Mouse (Mus musculus) kidney, postnatal 0 days (tissue): ENCODE results near the gene Ier5l. TPM values are rescaled to one million over a fixed set of nuclear protein-coding genes. Genes with fewer than 3 reads are reported as not detected.
A peak's percentile ranks its signal among the peaks of the same experiment; 100 is the strongest.

ENCODE experiments used
- ATAC-seq: fragments of 200-750 bp; cut with Nextera tagmentation; replicated peaks from 2 replicates; pipeline ENCODE4 v1.8.0; 2017; ENCODE audit warnings: low read depth, moderate number of reproducible peaks, moderate TSS enrichment, moderate library complexity; ENCODE audit not compliant: low FRiP score
- DNase-seq: peaks from one replicate; pipeline ENCODE4 v3.0.0-alpha.2; 2016; ENCODE audit warnings: low spot score
- H3K27ac ChIP-seq: fragments of 300-500 bp; sonication (generic); 2 replicates; pipeline ENCODE4 v1.5.1; 2014; ENCODE audit warnings: mild to moderate bottlenecking
- H3K27me3 ChIP-seq: fragments of 300-500 bp; sonication (generic); 2 replicates; pipeline ENCODE4 v1.6.1; 2014; ENCODE audit warnings: low read length, mixed read lengths; ENCODE audit not compliant: insufficient read depth
- H3K36me3 ChIP-seq: fragments of 300-500 bp; sonication (generic); 2 replicates; pipeline ENCODE4 v1.6.1; 2014; ENCODE audit warnings: low read length, mixed read lengths; ENCODE audit not compliant: insufficient read depth
- H3K4me1 ChIP-seq: fragments of 300-500 bp; sonication (generic); replicated peaks from 2 replicates; pipeline ENCODE4 v1.6.1; 2014; ENCODE audit warnings: antibody characterized with exemption, low read length, mixed read lengths; ENCODE audit not compliant: insufficient read depth
- H3K4me2 ChIP-seq: fragments of 300-500 bp; sonication (generic); 2 replicates; pipeline ENCODE4 v1.6.1; 2014; ENCODE audit warnings: mild to moderate bottlenecking, low read length, moderate library complexity, mixed read lengths
- H3K4me3 ChIP-seq: fragments of 300-500 bp; sonication (generic); replicated peaks from 2 replicates; pipeline ENCODE4 v1.5.1; 2014; ENCODE audit warnings: low read depth, low read length
- H3K9ac ChIP-seq: fragments of 300-500 bp; sonication (generic); 2 replicates; pipeline ENCODE4 v1.6.1; 2014; ENCODE audit warnings: low read depth, low read length
- H3K9me3 ChIP-seq: fragments of 300-500 bp; sonication (generic); replicated peaks from 2 replicates; pipeline ENCODE4 v1.6.1; 2016; ENCODE audit warnings: low read length, inconsistent platforms, mixed read lengths
- CTCF ChIP-seq: IDR thresholded peaks from 2 replicates; pipeline ENCODE4 v1.5.1; 2016; ENCODE audit warnings: antibody characterized with exemption, low read depth, mild to moderate bottlenecking, moderate library complexity
- WGBS: fragments of 180-500 bp; shearing (Covaris S2); extraction: QIAGEN DNeasy Blood & Tissue Kit; methylation state at CpG from one replicate; pipeline ENCODE4 v1.1.7; 2014; 5-methylcytosine and 5-hydroxymethylcytosine counted together
- polyA plus RNA-seq: library from polyadenylated mRNA; unstranded; fragments of >200 nt; fragmentation: Nextera tagmentation; extraction: Ambion mirVana; gene quantifications from 2 replicates; pipeline ENCODE4 v1.2.1, GENCODE M21; 2015

The Ier5l gene
- polyA plus RNA-seq, 1 experiment from 2014 or later = 8.1 TPM

GRCm38 (mm10) chr2:30444006-30444405 lies 30.0 kb downstream of the Ier5l start:
- peaks cover 54% of the 10 kb centered on the region for H3K4me1 ChIP-seq
- ATAC-seq (no peak), DNase-seq (no peak)
- no peak overlapping the region for H3K4me2 ChIP-seq
- H3K4me3 ChIP-seq = no peak overlapping the region
- no peak for TF ChIP-seq CTCF
- H3K36me3 ChIP-seq = peaks cover 19% of the 10 kb centered on the region
- H3K9ac ChIP-seq = no peak overlapping the region
- no peaks in the 10 kb centered on the region for H3K9me3 ChIP-seq
- H3K27me3 ChIP-seq = no peaks in the 10 kb centered on the region
- 57% methylated on average over 5 of the region's 5 CpGs for WGBS
- peak overlapping the region; percentile 98 for H3K27ac ChIP-seq

GRCm38 (mm10) chr2:30443281-30443680 lies 30.7 kb downstream of the Ier5l start:
- no peak for DNase-seq
- peaks cover 25% of the 10 kb centered on the region for H3K36me3 ChIP-seq
- H3K27me3 ChIP-seq = no peaks in the 10 kb centered on the region
- peaks cover 54% of the 10 kb centered on the region for H3K4me1 ChIP-seq
- peak overlapping the region; percentile 54 for H3K4me2 ChIP-seq
- 0 out of 2 replicates have a peak, but pooled peaks have one; percentile 11 for TF ChIP-seq CTCF
- H3K4me3 ChIP-seq = no peak overlapping the region
- no peak for ATAC-seq
- WGBS = 36% methylated on average over 4 of the region's 4 CpGs
- no peak overlapping the region for H3K9ac ChIP-seq
- no peaks in the 10 kb centered on the region for H3K9me3 ChIP-seq
- H3K27ac ChIP-seq = peak overlapping the region; percentile 98

GRCm38 (mm10) chr2:30442498-30442890 lies 31.5 kb downstream of the Ier5l start:
- ATAC-seq = no peak
- Histone ChIP-seq H3K27ac (peak overlapping the region; percentile 98), H3K9me3 (no peaks in the 10 kb centered on the region), H3K36me3 (peaks cover 28% of the 10 kb centered on the region), H3K4me1 (peaks cover 54% of the 10 kb centered on the region), H3K4me3 (peak overlapping the region; percentile 11), H3K9ac (peak overlapping the region; percentile 60), H3K4me2 (peak overlapping the region; percentile 54), H3K27me3 (no peaks in the 10 kb centered on the region)
- no peak for TF ChIP-seq CTCF
- no peak for DNase-seq
- WGBS = 33% methylated on average over 5 of the region's 5 CpGs

- H3K9me3 ChIP-seq = no peaks in the 10 kb centered on the region
- peaks cover 31% of the 10 kb centered on the region for H3K36me3 ChIP-seq
- DNase-seq (peak; percentile 99), ATAC-seq (peak; percentile 67)
- peak overlapping the region; percentile 54 for H3K4me2 ChIP-seq
- peak overlapping the region; percentile 60 for H3K9ac ChIP-seq
- peak overlapping the region; percentile 98 for H3K27ac ChIP-seq
- H3K4me1 ChIP-seq = peaks cover 54% of the 10 kb centered on the region
- H3K4me3 ChIP-seq = peak overlapping the region; percentile 11
- no peaks in the 10 kb centered on the region for H3K27me3 ChIP-seq
- WGBS = 2% methylated on average over 15 of the region's 15 CpGs
- TF ChIP-seq CTCF = no peak
Measured at GRCm38 (mm10) chr2:30441518-30442497, 32.2 kb downstream of the Ier5l start.

- Histone ChIP-seq H3K4me1 (peaks cover 51% of the 10 kb centered on the region), H3K9ac (peak overlapping the region; percentile 41), H3K27me3 (no peaks in the 10 kb centered on the region), H3K4me3 (no peak overlapping the region), H3K36me3 (peaks cover 31% of the 10 kb centered on the region), H3K9me3 (no peaks in the 10 kb centered on the region), H3K27ac (peak overlapping the region; percentile 98), H3K4me2 (peak overlapping the region; percentile 54)
- ATAC-seq = peak; percentile 62
- peak; percentile 92 for TF ChIP-seq CTCF
- 10% methylated on average over 12 of the region's 12 CpGs for WGBS
- DNase-seq = peak; percentile 97
Measured at GRCm38 (mm10) chr2:30440701-30441517, 33.1 kb downstream of the Ier5l start.

GRCm38 (mm10) chr2:30440211-30440700 lies 33.8 kb downstream of the Ier5l start:
- Histone ChIP-seq H3K9ac (peak overlapping the region; percentile 41), H3K27me3 (no peaks in the 10 kb centered on the region), H3K4me1 (peaks cover 45% of the 10 kb centered on the region), H3K36me3 (peaks cover 31% of the 10 kb centered on the region), H3K4me2 (no peak overlapping the region), H3K27ac (peak overlapping the region; percentile 98), H3K9me3 (no peaks in the 10 kb centered on the region), H3K4me3 (no peak overlapping the region)
- no peak for ATAC-seq
- DNase-seq = no peak
- WGBS = 37% methylated on average over 3 of the region's 3 CpGs
- no peak for TF ChIP-seq CTCF
